Mouse (Mus musculus) layer of hippocampus, adult 9-10 months (tissue): Measurements from ENCODE around the gene Ppm1h.
"Not testable (repeated sequence)": the region's sequence is repeated elsewhere in the genome, so short reads cannot be mapped to it uniquely, and the experiment has no call there.

Source experiments
- DNase-seq: peaks from one replicate; pipeline ENCODE4 v3.0.0; 2022; ENCODE audit warnings: low spot score

The Ppm1h gene

DNA sequence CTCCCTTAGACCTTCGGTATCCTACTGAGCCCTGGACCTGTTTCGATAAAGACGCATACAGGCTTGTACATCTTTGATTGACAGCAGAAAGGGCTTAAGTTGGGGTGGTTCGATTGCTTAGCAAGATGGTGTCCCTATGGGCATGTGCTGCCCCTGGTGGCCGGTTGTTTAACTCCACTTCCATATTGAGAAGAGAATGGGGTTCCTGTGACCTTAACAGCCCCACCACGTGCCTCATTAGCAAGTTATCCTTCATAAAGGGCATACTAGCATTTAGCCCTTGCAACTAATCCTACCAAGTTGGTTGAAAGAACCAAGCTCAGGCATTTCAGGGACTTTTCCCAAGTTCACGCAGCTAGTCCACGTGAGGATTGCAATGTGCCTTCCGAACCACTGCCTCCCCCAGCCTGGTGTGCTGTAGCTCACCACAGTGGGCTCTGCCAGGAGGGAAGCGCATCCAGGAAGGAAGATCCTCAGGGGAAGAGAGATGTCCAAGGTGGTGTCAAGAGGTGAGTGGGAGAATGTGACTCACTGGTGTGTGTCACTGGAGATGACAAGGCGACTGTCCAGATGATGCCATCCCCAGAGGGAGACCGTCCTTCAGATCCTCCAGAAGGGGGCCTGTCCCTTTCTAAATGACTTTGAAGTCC is 216.7 kb downstream of the Ppm1h start:
- DNase-seq = no peak

DNA sequence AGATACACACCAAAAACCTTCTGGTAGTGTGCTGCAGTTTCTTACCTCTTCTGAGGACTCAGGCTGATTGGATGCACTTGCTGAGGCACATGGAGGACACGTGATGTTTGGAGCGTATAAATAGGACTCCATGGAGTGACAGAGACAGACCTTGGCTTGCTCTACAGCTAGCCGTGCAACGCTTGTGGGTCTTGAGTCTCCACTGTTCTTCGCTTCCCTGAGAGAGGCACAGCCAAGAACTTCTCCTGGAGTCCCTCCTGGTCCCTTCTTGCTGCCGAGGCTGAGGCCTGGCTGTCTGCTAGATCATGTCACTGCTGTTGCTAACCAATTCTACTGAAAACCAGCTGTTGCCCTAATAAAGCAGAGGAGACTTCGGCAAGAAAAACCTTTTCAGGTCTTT is 221.4 kb downstream of the Ppm1h start:
- DNase-seq = no peak

GRCm38 (mm10) chr10:122900466-122900865 is 221.9 kb downstream of the Ppm1h start:
- DNase-seq = no peak

DNA sequence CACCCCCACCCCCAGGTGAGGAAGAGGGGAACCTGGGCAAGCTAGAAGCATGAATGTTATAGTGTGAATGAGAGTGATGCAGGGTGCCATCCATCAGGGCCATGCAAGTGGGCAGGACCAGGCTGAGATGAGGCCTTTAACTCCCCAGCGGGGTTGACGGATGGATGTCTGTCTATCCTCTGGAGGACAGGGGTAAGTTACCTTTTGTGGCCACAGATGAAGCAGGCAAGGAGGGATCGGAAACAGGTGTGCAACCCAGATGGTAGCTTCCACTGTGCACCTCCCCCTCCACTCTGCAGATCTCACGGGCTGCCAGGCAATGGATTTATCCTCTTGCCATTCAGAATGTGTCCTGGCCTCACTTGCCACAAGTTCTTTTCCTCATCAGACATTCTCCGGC is 222.8 kb downstream of the Ppm1h start:
- no peak for DNase-seq

GRCm38 (mm10) chr10:122909406-122910032 is 231.0 kb downstream of the Ppm1h start:
- DNase-seq = no peak

- no peak for DNase-seq
Observed at GRCm38 (mm10) chr10:122910798-122911225, 232.2 kb downstream of the Ppm1h start.

DNA sequence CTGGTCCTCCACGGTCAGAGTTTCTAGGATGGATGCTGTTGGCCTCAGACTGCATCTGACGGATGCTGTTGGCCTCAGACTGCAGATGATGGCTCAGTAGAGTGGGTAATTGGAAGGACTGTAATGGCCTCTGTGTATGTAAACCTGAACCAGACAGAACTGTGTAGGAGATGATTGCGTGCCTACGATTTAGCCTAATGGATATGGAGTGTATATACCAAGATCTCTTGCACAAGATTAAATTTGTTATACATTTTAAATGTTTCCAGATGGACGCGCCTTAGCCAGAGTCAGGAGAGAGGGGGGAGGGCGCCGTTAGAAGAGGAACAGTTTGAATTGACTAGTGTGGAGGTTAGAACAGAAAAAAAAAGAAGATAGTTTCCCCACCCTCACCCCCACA is 233.1 kb downstream of the Ppm1h start:
- no peak for DNase-seq

- no peak for DNase-seq
Observed at GRCm38 (mm10) chr10:122912086-122912690, 233.6 kb downstream of the Ppm1h start.

DNA sequence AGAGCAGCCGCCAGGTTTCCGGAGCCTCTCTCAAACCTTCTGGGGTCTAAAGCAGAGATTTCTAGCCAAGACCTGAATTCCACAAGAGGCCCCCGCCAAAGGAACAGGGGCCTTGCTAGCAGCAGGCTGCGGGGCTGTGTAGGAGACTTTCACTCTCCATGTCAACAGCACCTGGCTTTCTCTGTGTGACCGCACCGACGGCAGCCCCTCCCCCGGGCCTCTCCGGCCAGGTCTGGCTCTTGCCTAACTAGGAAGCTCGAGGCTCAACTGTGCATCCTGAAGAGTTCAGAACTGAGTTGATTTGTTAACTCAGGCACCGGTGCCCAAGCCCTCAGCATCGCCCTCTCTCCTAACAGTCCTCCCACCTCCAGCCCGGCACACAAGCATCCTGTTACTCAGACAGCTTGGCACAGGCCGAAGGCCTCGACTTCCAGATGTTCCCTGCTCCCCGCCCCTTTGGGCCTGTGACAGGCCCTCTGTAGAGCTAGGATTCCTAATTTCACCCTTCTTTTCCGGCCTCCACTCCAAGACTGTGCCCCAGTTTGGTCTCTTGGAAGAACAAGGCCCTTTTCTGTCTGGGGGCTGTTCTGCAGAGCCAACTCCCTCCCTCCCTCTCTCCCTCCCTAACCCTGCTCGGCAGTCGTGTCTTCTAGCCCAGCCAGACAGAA is 234.3 kb downstream of the Ppm1h start:
- no peak for DNase-seq

- DNase-seq = no peak
Observed at GRCm38 (mm10) chr10:122913393-122913792, 234.8 kb downstream of the Ppm1h start.

DNA sequence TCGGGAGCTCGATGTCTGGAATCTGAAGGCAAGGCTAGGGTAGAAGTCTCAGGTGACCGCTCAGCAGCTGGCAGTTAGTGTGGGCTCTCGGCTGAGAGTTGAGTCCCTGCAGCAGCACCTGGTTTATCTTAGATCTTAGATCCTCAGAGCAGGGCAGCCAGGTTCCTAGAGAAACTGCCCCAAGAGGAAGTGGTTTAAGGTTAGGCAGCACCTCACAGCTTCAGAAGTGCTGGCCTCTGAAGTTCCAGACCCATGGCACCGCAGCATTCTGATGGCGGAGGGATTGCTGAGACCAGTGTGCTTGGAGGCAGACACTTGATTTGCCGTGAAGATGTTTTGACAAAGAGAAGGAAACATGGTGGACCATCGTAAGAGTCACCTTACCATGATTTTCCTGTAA is 237.3 kb downstream of the Ppm1h start:
- no peak for DNase-seq

GRCm38 (mm10) chr10:122917648-122918324 is 239.2 kb downstream of the Ppm1h start:
- DNase-seq = no peak

GRCm38 (mm10) chr10:122918325-122918694 is 239.7 kb downstream of the Ppm1h start:
- DNase-seq = no peak

GRCm38 (mm10) chr10:122918754-122919153 is 240.2 kb downstream of the Ppm1h start:
- DNase-seq = no peak

DNA sequence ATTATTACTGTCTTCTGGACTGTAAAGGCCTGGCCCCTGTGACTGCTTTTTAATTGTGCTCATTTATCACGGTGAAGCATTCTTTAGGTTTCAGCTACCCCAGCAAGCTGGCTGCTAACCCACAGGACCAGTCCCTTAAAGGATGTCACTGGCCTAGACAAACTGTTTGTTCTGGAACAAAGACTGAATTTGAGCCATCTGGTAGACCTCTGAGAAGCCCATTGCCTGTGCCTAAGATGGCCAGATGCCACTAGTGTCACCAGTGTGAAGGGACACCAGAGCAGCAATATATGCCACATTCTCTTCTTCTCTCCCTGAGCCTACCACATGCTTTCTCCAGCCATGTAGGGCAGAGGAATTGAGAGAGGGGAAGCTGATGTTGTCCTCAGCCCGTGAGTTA is 240.9 kb downstream of the Ppm1h start:
- no peak for DNase-seq

DNA sequence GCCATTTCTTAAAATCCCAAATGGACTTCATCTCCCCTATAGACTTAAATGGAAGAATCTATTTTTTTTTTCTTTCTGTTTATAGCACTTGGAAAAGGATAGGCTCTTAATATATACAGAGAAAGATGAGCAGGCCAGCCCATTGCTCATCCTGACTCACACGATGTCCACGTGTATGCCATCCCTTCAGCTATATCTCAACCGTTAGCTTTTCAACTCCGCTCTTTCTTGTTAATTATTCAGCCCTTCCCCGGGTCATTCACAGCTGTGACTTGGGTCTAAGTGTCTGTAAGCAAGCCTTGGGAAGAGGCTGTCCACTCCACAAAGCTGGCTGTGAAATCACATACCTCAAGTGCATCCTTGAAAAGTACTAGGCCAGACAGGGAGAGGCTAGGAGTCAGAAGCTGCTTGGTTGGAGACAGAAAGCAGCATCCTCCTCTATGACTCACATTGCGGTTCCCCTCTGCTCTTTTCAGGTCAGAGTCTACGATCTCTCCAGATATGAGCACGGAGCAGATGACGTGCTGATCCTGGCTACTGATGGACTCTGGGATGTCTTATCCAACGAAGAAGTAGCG is 241.7 kb downstream of the Ppm1h start:
- no peak for DNase-seq

GRCm38 (mm10) chr10:122922226-122922625 is 243.7 kb downstream of the Ppm1h start:
- DNase-seq = no peak

DNA sequence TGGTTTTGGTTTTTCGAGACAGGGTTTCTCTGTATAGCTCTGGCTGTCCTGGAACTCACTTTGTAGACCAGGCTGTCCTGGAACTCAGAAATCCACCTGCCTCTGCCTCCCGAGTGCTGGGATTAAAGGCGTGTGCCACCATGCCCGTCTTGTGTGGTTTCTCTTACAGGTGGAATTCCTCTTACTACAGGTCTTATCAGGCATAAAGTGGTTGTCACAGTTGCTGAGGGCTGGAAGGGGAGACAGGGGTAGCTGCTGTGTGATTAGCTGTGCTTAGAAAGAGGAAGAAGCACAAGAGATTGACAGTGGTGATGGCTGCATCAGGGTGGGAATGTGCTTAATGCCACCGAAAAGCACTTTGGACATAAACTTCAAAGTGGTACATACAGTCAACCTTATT is 246.0 kb downstream of the Ppm1h start:
- not testable (repeated sequence) for DNase-seq

DNA sequence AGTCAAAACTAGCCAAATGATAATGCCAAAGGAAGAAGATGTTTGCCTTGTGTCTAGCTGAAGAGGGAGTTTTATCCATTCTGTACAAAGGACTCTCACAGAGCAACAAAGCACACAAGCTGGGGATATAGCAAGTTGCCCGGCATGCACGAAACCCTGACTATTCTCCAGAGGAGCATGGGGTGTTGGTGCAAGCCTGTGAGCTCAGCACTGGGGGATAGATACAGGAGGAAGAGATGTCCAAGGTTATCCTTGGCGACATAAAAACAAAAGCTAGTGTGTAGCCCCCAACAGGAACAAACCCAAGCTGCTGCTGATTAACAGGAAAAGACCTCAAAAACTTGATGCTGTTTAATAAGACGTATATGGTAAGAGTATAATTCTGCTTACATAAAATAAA is 247.7 kb downstream of the Ppm1h start:
- no peak for DNase-seq

DNA sequence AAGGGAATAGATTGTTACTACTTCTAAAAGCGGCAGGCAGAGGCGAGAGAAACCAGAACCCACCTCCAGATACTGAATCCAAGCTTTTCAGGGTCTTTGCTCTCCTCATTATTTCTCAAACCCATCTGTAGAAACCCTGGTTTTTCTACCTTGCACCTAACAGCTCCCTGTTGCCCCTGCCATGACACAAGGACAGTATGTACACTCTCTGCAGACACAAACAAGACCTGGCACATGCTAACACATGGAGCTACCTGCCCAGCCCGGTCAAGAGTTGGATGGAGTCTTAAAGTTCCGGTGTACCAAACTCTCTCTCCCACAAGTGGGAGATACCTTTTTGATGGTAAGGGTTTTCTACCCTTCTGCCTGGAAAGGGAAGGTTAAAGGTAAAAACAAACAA is 252.0 kb downstream of the Ppm1h start:
- no peak for DNase-seq

GRCm38 (mm10) chr10:122931193-122931832 is 252.8 kb downstream of the Ppm1h start:
- DNase-seq = no peak
